Mouse (Mus musculus) lung, postnatal 0 days (tissue): ENCODE results near the gene Ehd4.

Experiments
- CTCF ChIP-seq: IDR thresholded peaks from 2 replicates; pipeline ENCODE4 v1.5.1; 2016; ENCODE audit warnings: antibody characterized with exemption, mild to moderate bottlenecking
- EP300 ChIP-seq: IDR thresholded peaks from 2 replicates; pipeline ENCODE4 v1.6.1; 2016; ENCODE audit warnings: antibody characterized with exemption, mild to moderate bottlenecking, control low read depth

GRCm38 (mm10) chr2:120059466-120059865 lies 94.9 kb downstream of the Ehd4 start:
- TF ChIP-seq CTCF: no peak
- TF ChIP-seq EP300: no peak
